Mouse (Mus musculus) cerebellum, postnatal 36 days (tissue): ENCODE results near the gene Crlf3.
"Not testable (repeated sequence)": the region's sequence is repeated elsewhere in the genome, so short reads cannot be mapped to it uniquely, and the experiment has no call there.

Source experiments
- DNase-seq, 2 experiments: peaks; one replicate each; pipeline ENCODE4 v3.0.0; 2021 to 2022; ENCODE audit warnings: mixed read lengths in 2 of 2

The Crlf3 gene

GRCm38 (mm10) chr11:80066373-80066772 lies 14.4 kb downstream of the Crlf3 start:
- not testable (repeated sequence) for DNase-seq

GRCm38 (mm10) chr11:80062159-80062558 lies 18.6 kb downstream of the Crlf3 start:
- DNase-seq, result no peak

GRCm38 (mm10) chr11:80056141-80056540 lies 24.6 kb downstream of the Crlf3 start:
- no peak for DNase-seq

GRCm38 (mm10) chr11:80054659-80055058 lies 26.1 kb downstream of the Crlf3 start:
- no peak for DNase-seq

GRCm38 (mm10) chr11:80053171-80053570 lies 27.6 kb downstream of the Crlf3 start:
- DNase-seq, result no peak

- no peak for DNase-seq
Measured at GRCm38 (mm10) chr11:80052456-80052855, 28.3 kb downstream of the Crlf3 start.

- no peak for DNase-seq
Measured at GRCm38 (mm10) chr11:80050088-80050487, 30.7 kb downstream of the Crlf3 start.

GRCm38 (mm10) chr11:80046856-80047255 lies 33.9 kb downstream of the Crlf3 start:
- DNase-seq, result no peak

- no peak for DNase-seq
Measured at GRCm38 (mm10) chr11:80043419-80043817, 37.4 kb downstream of the Crlf3 start.

GRCm38 (mm10) chr11:80042615-80043418 lies 38.0 kb downstream of the Crlf3 start:
- DNase-seq, result peak in 1 of 2 experiments; percentile 27

- DNase-seq, result no peak
Measured at GRCm38 (mm10) chr11:80037495-80037894, 43.3 kb downstream of the Crlf3 start.

GRCm38 (mm10) chr11:80021306-80021705 lies 59.5 kb downstream of the Crlf3 start:
- no peak for DNase-seq

- DNase-seq, result no peak
Measured at GRCm38 (mm10) chr11:80019792-80020191, 61.0 kb downstream of the Crlf3 start.

GRCm38 (mm10) chr11:80016533-80016932 lies 64.3 kb downstream of the Crlf3 start:
- not testable (repeated sequence) for DNase-seq
